Mouse (Mus musculus) forebrain, embryonic 16.5 days (tissue): ENCODE results near the gene Klf12. TPM values are rescaled to one million over a fixed set of nuclear protein-coding genes. Genes with fewer than 3 reads are reported as not detected.

Source experiments
- ATAC-seq: fragments of 200-750 bp; cut with Nextera tagmentation; 2 replicates; pipeline ENCODE4 v1.8.0; 2017; ENCODE audit warnings: mild to moderate bottlenecking, moderate library complexity
- H3K27ac ChIP-seq: fragments of 300-500 bp; sonication (generic); 2 replicates; pipeline ENCODE4 v1.5.1; 2014; ENCODE audit warnings: low read length, control low read depth
- H3K27me3 ChIP-seq: fragments of 300-500 bp; sonication (generic); replicated peaks from 2 replicates; pipeline ENCODE4 v1.6.1; 2014; ENCODE audit warnings: low read length; ENCODE audit not compliant: control insufficient read depth, insufficient read depth
- H3K36me3 ChIP-seq: fragments of 300-500 bp; sonication (generic); 2 replicates; pipeline ENCODE4 v1.6.1; 2014; ENCODE audit not compliant: control insufficient read depth, insufficient read depth
- H3K4me1 ChIP-seq: fragments of 300-500 bp; sonication (generic); replicated peaks from 2 replicates; pipeline ENCODE4 v1.6.1; 2014; ENCODE audit warnings: low read length; ENCODE audit not compliant: control insufficient read depth, insufficient read depth
- H3K4me2 ChIP-seq: fragments of 300-500 bp; sonication (generic); 2 replicates; pipeline ENCODE4 v1.6.1; 2014; ENCODE audit warnings: mild to moderate bottlenecking, low read length, control low read depth
- H3K4me3 ChIP-seq: fragments of 300-500 bp; sonication (generic); replicated peaks from 2 replicates; pipeline ENCODE4 v1.5.1; 2014; ENCODE audit warnings: mild to moderate bottlenecking, low read length, control low read depth
- H3K9ac ChIP-seq: fragments of 300-500 bp; sonication (generic); replicated peaks from 2 replicates; pipeline ENCODE4 v1.6.1; 2014; ENCODE audit warnings: low read depth, low read length, control low read depth
- H3K9me3 ChIP-seq: fragments of 300-500 bp; sonication (generic); 2 replicates; pipeline ENCODE4 v1.6.1; 2016; ENCODE audit warnings: low read length; ENCODE audit not compliant: control insufficient read depth
- WGBS: fragments of 180-500 bp; shearing (Covaris S2); extraction: QIAGEN DNeasy Blood & Tissue Kit; methylation state at CpG from one replicate; pipeline ENCODE4 v1.1.7; 2014; 5-methylcytosine and 5-hydroxymethylcytosine counted together
- polyA plus RNA-seq: library from polyadenylated mRNA; unstranded; fragments of >200 nt; fragmentation: Nextera tagmentation; extraction: Ambion mirVana; gene quantifications from 2 replicates; pipeline ENCODE4 v1.2.1, GENCODE M21; 2015

The Klf12 gene
- polyA plus RNA-seq, 1 experiment from 2014 or later: 48.4 TPM

GRCm38 (mm10) chr14:100052876-100053275 lies 231.6 kb downstream of the Klf12 start:
- Histone ChIP-seq H3K27me3 (no peaks in the 10 kb centered on the region), H3K9ac (no peak overlapping the region), H3K4me1 (no peaks in the 10 kb centered on the region), H3K27ac (no peak overlapping the region), H3K4me2 (no peak overlapping the region), H3K4me3 (no peak overlapping the region), H3K36me3 (peaks cover 4% of the 10 kb centered on the region; the same call in 1 of the 2 replicates), H3K9me3 (no peaks in the 10 kb centered on the region)
- no peak for ATAC-seq
- 92% methylated on average over 2 of the region's 2 CpGs for WGBS

GRCm38 (mm10) chr14:100045431-100045830 lies 239.0 kb downstream of the Klf12 start:
- Histone ChIP-seq H3K4me2 (no peak overlapping the region), H3K27me3 (no peaks in the 10 kb centered on the region)
- ATAC-seq: no peak

GRCm38 (mm10) chr14:100041823-100042222 lies 242.7 kb downstream of the Klf12 start:
- H3K36me3 ChIP-seq: no peaks in the 10 kb centered on the region
- ATAC-seq: peak; percentile 72
- no peaks in the 10 kb centered on the region for H3K9me3 ChIP-seq
- 26% methylated on average over 6 of the region's 6 CpGs for WGBS
- no peak overlapping the region for H3K4me2 ChIP-seq
- no peak overlapping the region for H3K27ac ChIP-seq
- H3K4me1 ChIP-seq: peaks cover 2% of the 10 kb centered on the region; the same call in 1 of the 2 replicates
- no peaks in the 10 kb centered on the region for H3K27me3 ChIP-seq
- H3K9ac ChIP-seq: no peak overlapping the region
- no peak overlapping the region for H3K4me3 ChIP-seq

More at GRCm38 (mm10) chr14:100045431-100045830, 239.0 kb downstream of the Klf12 start:
- Histone ChIP-seq H3K4me3 (no peak overlapping the region), H3K36me3 (no peaks in the 10 kb centered on the region), H3K4me1 (peaks cover 2% of the 10 kb centered on the region; the same call in 1 of the 2 replicates), H3K27ac (no peak overlapping the region), H3K9ac (no peak overlapping the region), H3K9me3 (no peaks in the 10 kb centered on the region)

GRCm38 (mm10) chr14:100026671-100027070 lies 257.8 kb downstream of the Klf12 start:
- Histone ChIP-seq H3K9me3 (no peaks in the 10 kb centered on the region), H3K36me3 (peaks cover 9% of the 10 kb centered on the region; the same call in 1 of the 2 replicates), H3K27ac (no peak overlapping the region), H3K4me2 (no peak overlapping the region), H3K9ac (no peak overlapping the region), H3K4me3 (no peak overlapping the region), H3K27me3 (no peaks in the 10 kb centered on the region), H3K4me1 (no peaks in the 10 kb centered on the region)
- no peak for ATAC-seq
- 83% methylated on average over 6 of the region's 6 CpGs for WGBS

- 89% methylated on average over 2 of the region's 2 CpGs for WGBS
These were observed 267.3 kb downstream of the Klf12 start for GRCm38 (mm10) chr14:100017219-100017618.

GRCm38 (mm10) chr14:100010525-100010924 lies 274.0 kb downstream of the Klf12 start:
- H3K4me3 ChIP-seq: no peak overlapping the region
- no peak overlapping the region for H3K4me2 ChIP-seq
- H3K9me3 ChIP-seq: no peaks in the 10 kb centered on the region
- no peaks in the 10 kb centered on the region for H3K36me3 ChIP-seq
- H3K4me1 ChIP-seq: peaks cover 3% of the 10 kb centered on the region; the same call in 1 of the 2 replicates
- no peaks in the 10 kb centered on the region for H3K27me3 ChIP-seq
- 80% methylated on average over 5 of the region's 5 CpGs for WGBS
- H3K27ac ChIP-seq: no peak overlapping the region
- ATAC-seq: no peak
- H3K9ac ChIP-seq: no peak overlapping the region

More at GRCm38 (mm10) chr14:100017219-100017618, 267.3 kb downstream of the Klf12 start:
- Histone ChIP-seq H3K27me3 (no peaks in the 10 kb centered on the region), H3K4me1 (peaks cover 3% of the 10 kb centered on the region; the same call in 1 of the 2 replicates), H3K4me2 (no peak overlapping the region), H3K27ac (no peak overlapping the region), H3K9ac (no peak overlapping the region), H3K9me3 (no peaks in the 10 kb centered on the region), H3K36me3 (peaks cover 5% of the 10 kb centered on the region; the same call in 1 of the 2 replicates), H3K4me3 (no peak overlapping the region)
- no peak for ATAC-seq

GRCm38 (mm10) chr14:100009790-100010382 lies 274.6 kb downstream of the Klf12 start:
- Histone ChIP-seq H3K9ac (no peak overlapping the region), H3K36me3 (no peaks in the 10 kb centered on the region), H3K4me3 (no peak overlapping the region), H3K27me3 (no peaks in the 10 kb centered on the region), H3K4me2 (no peak overlapping the region), H3K4me1 (peaks cover 3% of the 10 kb centered on the region; the same call in 1 of the 2 replicates), H3K9me3 (no peaks in the 10 kb centered on the region), H3K27ac (no peak overlapping the region)
- no peak for ATAC-seq
- 42% methylated on average over 4 of the region's 4 CpGs for WGBS

GRCm38 (mm10) chr14:99983510-99983909 lies 301.0 kb downstream of the Klf12 start:
- Histone ChIP-seq H3K27ac (no peak overlapping the region), H3K9ac (no peak overlapping the region), H3K27me3 (no peaks in the 10 kb centered on the region), H3K4me1 (peaks cover 4% of the 10 kb centered on the region; the same call in 1 of the 2 replicates), H3K4me2 (no peak overlapping the region), H3K9me3 (no peaks in the 10 kb centered on the region), H3K36me3 (no peaks in the 10 kb centered on the region), H3K4me3 (no peak overlapping the region)
- 0 out of 2 replicates have a peak, but pooled peaks have one; percentile 63 for ATAC-seq
- 29% methylated on average over 7 of the region's 7 CpGs for WGBS

- peaks cover 4% of the 10 kb centered on the region; the same call in 1 of the 2 replicates for H3K4me1 ChIP-seq
- H3K36me3 ChIP-seq: no peaks in the 10 kb centered on the region
- H3K27me3 ChIP-seq: no peaks in the 10 kb centered on the region
- 76% methylated on average over 3 of the region's 3 CpGs for WGBS
- H3K27ac ChIP-seq: no peak overlapping the region
- no peaks in the 10 kb centered on the region for H3K9me3 ChIP-seq
- ATAC-seq: no peak
- H3K9ac ChIP-seq: no peak overlapping the region
- H3K4me3 ChIP-seq: no peak overlapping the region
- H3K4me2 ChIP-seq: no peak overlapping the region
These were observed 303.3 kb downstream of the Klf12 start for GRCm38 (mm10) chr14:99981209-99981608.
